Mouse (Mus musculus): Measurements from ENCODE around the gene Gpr25. TPM values are rescaled to one million over a fixed set of nuclear protein-coding genes. Genes with fewer than 3 reads are reported as not detected.
A peak's percentile ranks its signal among the peaks of the same experiment; 100 is the strongest.

The Gpr25 gene
- polyA plus RNA-seq, 1 experiment from 2014 or later: not detected

DNA sequence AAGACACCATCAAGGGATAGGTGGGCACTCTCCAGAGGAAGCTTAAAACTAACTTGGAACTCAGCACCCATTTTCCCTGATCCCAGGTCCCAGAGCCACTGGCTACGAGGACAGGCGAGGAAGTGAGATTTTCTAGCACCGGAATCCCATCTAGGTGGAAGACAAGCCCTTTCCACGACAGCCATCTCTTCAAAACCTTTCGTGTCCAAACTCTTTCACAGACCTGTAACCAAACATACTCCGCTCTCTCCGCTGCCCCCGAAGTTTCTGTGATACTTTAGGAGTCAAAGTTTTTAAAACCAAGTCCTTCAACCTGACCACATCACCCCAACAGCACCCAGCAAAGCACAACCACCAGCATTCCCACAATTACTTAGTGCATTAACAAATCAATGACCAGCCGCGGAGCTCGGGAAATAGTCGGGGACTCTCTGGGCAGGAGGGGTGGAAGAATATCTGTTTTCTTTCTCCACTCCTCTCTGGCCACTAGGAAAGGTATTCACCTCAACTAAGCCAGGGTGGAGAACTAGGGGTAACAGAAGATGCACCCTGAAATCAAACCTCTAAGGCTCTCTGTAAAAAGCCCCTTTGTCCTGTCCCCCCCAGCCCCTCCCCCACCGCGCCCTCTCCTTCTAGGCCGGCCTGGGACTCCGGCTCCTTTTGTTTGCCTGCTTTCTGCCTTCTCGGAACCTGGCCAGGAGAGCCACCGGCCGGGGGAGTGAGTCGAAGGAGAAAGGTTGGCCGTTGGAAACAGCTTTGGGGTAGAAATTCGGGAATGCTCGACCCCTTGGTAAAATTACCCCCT lies 27.5 kb downstream of the Gpr25 start:
- Histone ChIP-seq H3K27ac (peak overlapping the region; percentile 88), H3K27me3 (replicated peaks) (no peaks in the 10 kb centered on the region), H3K4me1 (peaks cover 29% of the 10 kb centered on the region), H3K4me2 (peak overlapping the region; percentile 93), H3K36me3 (no peaks in the 10 kb centered on the region), H3K4me3 (replicated peaks) (peak overlapping the region; percentile 61), H3K9ac (peak overlapping the region; percentile 29; the same call in 1 of the 2 replicates), H3K9me3 (no peaks in the 10 kb centered on the region)
- WGBS: 5% methylated on average over 23 of the region's 23 CpGs
- no peak for ATAC-seq (ENCODE audit: insufficient read depth, low FRiP score, low read depth)

DNA sequence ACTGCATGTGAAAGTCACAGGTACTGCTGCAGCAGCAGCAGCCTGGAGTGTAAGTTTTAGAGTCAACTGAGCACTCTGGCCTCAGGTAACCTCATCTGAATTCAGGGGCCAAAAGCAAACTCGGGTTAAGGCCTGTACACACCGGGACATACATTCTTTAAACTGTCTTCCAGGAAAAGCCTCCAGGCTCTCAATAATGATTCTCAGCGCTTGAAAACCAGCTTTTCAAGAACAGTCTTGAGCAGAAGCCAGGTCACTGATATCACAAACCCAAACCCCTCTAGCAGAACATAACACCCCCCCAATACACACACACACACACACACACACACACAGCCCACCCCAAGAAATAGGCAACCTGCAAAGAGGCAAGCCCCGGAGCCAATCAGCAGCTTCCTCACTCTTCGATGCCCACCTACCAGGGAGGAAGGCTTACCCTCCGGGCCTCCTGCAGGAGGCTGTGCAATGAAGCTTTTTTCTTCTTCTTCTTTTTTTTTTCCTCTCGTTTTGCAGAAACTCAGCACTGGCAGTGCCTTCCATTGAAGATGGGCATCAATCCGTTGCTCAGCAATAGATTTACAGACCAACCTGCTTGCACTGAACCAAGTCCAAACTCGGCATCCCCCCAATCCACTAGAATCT lies 28.3 kb downstream of the Gpr25 start:
- peak overlapping the region; percentile 61 for H3K4me3 ChIP-seq (replicated peaks)
- ATAC-seq (ENCODE audit: insufficient read depth, low FRiP score, low read depth): no peak
- no peaks in the 10 kb centered on the region for H3K9me3 ChIP-seq
- H3K36me3 ChIP-seq: no peaks in the 10 kb centered on the region
- H3K9ac ChIP-seq: no peak overlapping the region
- H3K27ac ChIP-seq: peak overlapping the region; percentile 88
- H3K27me3 ChIP-seq (replicated peaks): no peaks in the 10 kb centered on the region
- peak overlapping the region; percentile 93 for H3K4me2 ChIP-seq
- H3K4me1 ChIP-seq: peaks cover 37% of the 10 kb centered on the region
- 6% methylated on average over 9 of the region's 9 CpGs for WGBS

DNA sequence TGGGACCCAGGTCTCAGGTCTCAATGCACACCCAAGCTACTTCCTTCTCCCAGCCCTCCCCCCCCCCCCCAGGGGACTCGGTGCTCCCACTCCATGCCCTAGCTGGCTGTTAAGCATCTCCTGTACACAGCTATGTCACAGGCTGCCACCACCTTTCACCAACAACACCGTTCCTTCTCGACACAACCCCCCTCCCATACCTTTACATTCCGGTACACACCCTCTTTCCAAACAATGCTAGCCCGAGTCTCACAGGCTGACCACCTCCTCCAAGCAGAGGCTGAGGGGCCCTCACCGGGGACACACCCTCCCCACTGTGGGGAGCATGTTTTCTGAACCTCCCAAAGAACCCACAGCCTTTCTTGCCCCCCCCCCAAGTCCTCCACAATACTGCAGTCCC lies 29.1 kb downstream of the Gpr25 start:
- Histone ChIP-seq H3K4me1 (peaks cover 38% of the 10 kb centered on the region), H3K4me3 (replicated peaks) (peak overlapping the region; percentile 61), H3K27me3 (replicated peaks) (no peaks in the 10 kb centered on the region), H3K4me2 (peak overlapping the region; percentile 93), H3K36me3 (no peaks in the 10 kb centered on the region), H3K27ac (peak overlapping the region; percentile 88), H3K9me3 (no peaks in the 10 kb centered on the region), H3K9ac (no peak overlapping the region)
- 10% methylated on average over 6 of the region's 6 CpGs for WGBS
- peak; percentile 77 for ATAC-seq (ENCODE audit: insufficient read depth, low FRiP score, low read depth)

DNA sequence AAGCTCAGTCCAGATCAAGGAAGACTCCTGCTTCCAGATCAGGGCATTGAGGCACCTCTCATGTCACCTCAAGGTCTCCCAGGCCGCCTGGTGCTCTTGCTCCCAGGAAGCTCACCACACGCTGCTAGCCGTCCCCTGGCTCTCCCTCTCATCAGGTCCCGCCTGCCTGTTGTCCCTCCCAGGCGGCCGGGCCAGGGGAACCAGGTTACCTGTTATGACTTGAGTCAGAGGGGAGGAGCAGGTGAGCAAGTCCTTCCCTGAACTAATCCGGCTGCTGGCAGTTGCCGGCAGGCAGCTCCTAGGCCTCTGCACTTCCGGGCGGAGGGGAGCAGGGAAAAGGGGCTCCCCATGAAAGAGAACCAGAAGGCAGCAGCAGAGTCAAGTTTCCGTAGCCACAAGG lies 30.5 kb downstream of the Gpr25 start:
- WGBS: 38% methylated on average over 11 of the region's 11 CpGs
- Histone ChIP-seq H3K4me3 (replicated peaks) (peak overlapping the region; percentile 61), H3K9ac (peak overlapping the region; percentile 7; the same call in 1 of the 2 replicates), H3K4me2 (peak overlapping the region; percentile 93), H3K27ac (peak overlapping the region; percentile 88), H3K36me3 (no peaks in the 10 kb centered on the region), H3K4me1 (peaks cover 41% of the 10 kb centered on the region), H3K27me3 (replicated peaks) (no peaks in the 10 kb centered on the region), H3K9me3 (no peaks in the 10 kb centered on the region)
- ATAC-seq (ENCODE audit: insufficient read depth, low FRiP score, low read depth): peak; percentile 51

DNA sequence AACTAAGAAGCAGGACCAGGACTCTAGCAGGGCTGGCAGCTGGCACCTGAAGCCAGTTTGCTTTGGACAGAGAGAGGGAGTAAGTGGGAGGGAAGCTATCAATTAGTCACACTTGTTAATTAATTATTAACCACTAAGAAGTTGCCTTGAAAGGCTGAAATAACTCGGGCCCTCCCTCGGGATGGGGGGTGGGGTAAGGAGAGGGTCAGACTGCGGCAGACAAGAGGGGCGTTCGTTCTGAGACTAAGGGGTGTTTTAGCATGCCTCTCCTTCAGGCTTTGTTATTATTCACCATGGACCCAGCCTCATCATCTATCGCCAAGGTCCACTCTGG lies 31.7 kb downstream of the Gpr25 start:
- Histone ChIP-seq H3K4me2 (peak overlapping the region; percentile 93), H3K9me3 (no peaks in the 10 kb centered on the region), H3K4me3 (replicated peaks) (peak overlapping the region; percentile 61), H3K36me3 (no peaks in the 10 kb centered on the region), H3K27ac (peak overlapping the region; percentile 88), H3K4me1 (peaks cover 38% of the 10 kb centered on the region), H3K9ac (no peak overlapping the region), H3K27me3 (replicated peaks) (no peaks in the 10 kb centered on the region)
- WGBS: 43% methylated on average over 6 of the region's 6 CpGs
- ATAC-seq (ENCODE audit: insufficient read depth, low FRiP score, low read depth): no peak

DNA sequence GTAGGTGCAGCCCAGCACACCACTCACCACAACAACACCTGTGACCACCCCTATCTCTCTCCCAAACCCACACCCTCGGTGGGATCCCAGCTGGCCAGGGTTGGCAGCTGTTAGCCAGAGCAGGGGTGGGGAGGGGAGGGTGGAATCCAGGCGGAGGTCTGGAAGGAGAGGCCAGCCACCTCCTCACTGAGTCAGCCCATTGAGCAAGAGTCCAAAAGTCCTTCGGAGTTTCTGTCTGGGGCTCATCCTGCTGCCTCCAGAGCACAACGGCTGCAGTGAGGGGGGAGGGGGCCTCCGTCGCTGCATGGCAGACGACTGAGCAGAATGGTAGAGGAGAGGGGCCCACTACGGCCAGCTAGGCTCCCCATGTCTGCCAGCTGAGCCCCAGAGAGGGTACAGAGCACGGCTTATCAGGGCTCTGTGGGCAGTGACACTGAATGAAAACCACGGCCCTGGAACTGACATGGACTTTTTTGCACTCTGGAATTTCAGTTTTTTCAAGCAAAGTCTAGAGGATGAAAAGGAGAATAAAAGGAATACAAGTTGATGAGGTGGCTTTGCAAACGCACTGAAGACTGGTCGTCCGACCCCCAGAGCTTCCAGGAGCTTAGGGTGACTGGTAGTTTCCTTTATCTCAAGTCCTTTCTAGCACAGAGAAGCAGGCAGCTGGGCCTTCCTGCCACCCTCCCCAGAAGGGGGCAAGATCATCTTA lies 32.2 kb downstream of the Gpr25 start:
- Histone ChIP-seq H3K36me3 (no peaks in the 10 kb centered on the region), H3K9me3 (no peaks in the 10 kb centered on the region), H3K27me3 (replicated peaks) (no peaks in the 10 kb centered on the region), H3K4me1 (peaks cover 41% of the 10 kb centered on the region), H3K9ac (0 out of 2 replicates have a peak overlapping the region, but pooled peaks have one; percentile 11), H3K27ac (peak overlapping the region; percentile 88), H3K4me3 (replicated peaks) (peak overlapping the region; percentile 61), H3K4me2 (peak overlapping the region; percentile 93)
- WGBS: 19% methylated on average over 13 of the region's 13 CpGs
- peak; percentile 18; the same call in 1 of the 2 replicates for ATAC-seq (ENCODE audit: insufficient read depth, low FRiP score, low read depth)

DNA sequence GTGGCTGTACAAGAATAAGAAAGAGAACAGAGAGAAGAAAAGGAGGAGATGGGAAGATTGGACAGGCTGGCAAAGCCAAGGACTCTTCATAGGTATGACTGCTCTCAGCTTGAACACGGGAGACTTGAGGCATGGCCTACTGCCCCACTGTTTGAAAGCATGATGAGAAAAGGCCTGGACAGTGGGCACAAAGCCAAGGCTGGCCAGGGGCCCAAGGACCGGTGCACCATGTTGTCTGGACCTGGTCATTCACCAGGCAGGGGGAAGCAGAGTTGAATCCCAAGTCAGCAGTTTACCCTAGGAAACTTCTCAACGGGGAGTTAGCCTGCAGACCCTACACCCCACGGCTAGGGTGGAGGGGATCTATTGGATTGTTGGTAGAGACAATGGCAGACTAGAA lies 32.8 kb downstream of the Gpr25 start:
- H3K4me3 ChIP-seq (replicated peaks): peak overlapping the region; percentile 61; the same call in 1 of the 2 replicates
- H3K27ac ChIP-seq: peak overlapping the region; percentile 67
- H3K36me3 ChIP-seq: no peaks in the 10 kb centered on the region
- no peaks in the 10 kb centered on the region for H3K27me3 ChIP-seq (replicated peaks)
- peak overlapping the region; percentile 93 for H3K4me2 ChIP-seq
- WGBS: 51% methylated on average over 4 of the region's 4 CpGs
- ATAC-seq (ENCODE audit: insufficient read depth, low FRiP score, low read depth): no peak
- no peaks in the 10 kb centered on the region for H3K9me3 ChIP-seq
- peaks cover 41% of the 10 kb centered on the region for H3K4me1 ChIP-seq
- no peak overlapping the region for H3K9ac ChIP-seq

DNA sequence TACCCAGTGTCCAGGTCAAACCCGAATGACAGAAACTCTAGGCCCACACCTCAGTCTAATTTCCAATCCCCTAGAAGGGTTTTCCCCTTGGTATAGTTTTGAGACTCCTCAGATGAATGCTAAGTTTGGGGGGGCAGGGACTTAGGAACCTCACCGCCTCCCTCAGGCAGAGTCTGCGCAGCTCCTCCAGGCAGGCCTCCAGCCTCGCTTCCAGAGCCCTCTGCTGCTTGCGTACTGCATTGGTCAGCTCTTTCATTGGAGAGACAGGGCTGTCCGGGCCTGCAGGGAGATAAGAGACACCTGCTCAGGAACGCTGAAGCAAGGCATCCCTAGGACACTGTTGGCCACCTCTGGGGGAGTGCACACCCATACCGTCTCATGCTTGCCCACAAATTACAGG lies 34.0 kb downstream of the Gpr25 start:
- ATAC-seq (ENCODE audit: insufficient read depth, low FRiP score, low read depth): no peak
- Histone ChIP-seq H3K27me3 (replicated peaks) (no peaks in the 10 kb centered on the region), H3K27ac (no peak overlapping the region), H3K9ac (no peak overlapping the region), H3K36me3 (no peaks in the 10 kb centered on the region), H3K4me1 (peaks cover 40% of the 10 kb centered on the region), H3K4me2 (no peak overlapping the region), H3K9me3 (no peaks in the 10 kb centered on the region), H3K4me3 (replicated peaks) (no peak overlapping the region)
- WGBS: 83% methylated on average over 8 of the region's 8 CpGs

DNA sequence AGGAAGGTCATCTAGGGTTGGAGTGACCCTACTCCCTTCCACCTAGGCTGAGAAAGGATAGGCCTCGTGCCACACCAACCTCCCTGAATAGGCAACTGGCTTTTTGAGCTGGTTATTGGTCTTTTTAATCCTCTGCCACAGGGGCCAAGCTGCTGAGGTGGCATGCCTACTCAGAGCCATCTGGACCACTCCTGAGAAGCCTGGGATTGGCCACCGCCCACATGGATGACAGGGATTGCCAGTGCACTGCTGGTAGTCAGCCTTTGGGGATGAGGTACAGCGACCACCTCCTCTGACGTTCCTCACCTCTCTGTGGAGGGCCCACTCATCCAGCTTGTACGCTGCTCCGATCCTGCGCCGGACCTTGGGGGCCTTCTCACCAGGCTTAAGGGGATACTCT lies 34.8 kb downstream of the Gpr25 start:
- H3K4me3 ChIP-seq (replicated peaks): no peak overlapping the region
- H3K9ac ChIP-seq: no peak overlapping the region
- no peaks in the 10 kb centered on the region for H3K27me3 ChIP-seq (replicated peaks)
- 94% methylated on average over 8 of the region's 8 CpGs for WGBS
- H3K4me1 ChIP-seq: peaks cover 33% of the 10 kb centered on the region
- ATAC-seq (ENCODE audit: insufficient read depth, low FRiP score, low read depth): no peak
- H3K4me2 ChIP-seq: no peak overlapping the region
- no peaks in the 10 kb centered on the region for H3K9me3 ChIP-seq
- H3K36me3 ChIP-seq: no peaks in the 10 kb centered on the region
- no peak overlapping the region for H3K27ac ChIP-seq

DNA sequence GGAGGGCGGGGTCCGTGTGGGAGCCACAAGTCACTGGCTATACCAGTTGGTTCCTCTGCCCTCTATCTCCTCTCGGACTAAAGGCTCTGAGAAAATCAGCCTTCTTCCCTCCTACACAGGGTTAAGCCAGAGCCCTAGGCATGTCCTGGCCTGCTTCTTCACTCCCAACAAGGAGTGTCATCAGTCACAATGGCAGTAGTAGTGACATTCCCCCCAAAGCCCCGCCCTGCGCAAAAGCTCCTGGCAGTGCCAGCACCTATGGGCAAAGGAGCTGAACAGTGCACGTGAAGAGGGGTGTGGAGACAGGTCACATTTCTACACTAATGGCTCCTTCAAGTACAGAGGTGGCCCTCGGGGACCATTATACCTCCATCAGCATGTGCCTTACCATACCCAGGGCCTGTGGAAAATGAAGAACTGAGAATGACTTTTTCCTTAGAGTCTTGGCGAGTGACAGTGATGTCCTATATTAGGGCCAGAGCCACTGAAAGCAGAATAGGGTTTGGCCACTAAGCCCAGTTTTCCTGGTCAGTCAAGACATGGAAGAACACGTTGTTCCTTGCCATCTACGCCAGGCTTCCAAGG lies 36.8 kb downstream of the Gpr25 start:
- no peak for ATAC-seq (ENCODE audit: insufficient read depth, low FRiP score, low read depth)
- H3K27ac ChIP-seq: 0 out of 2 replicates have a peak overlapping the region, but pooled peaks have one; percentile 36
- H3K9me3 ChIP-seq: no peaks in the 10 kb centered on the region
- no peak overlapping the region for H3K9ac ChIP-seq
- H3K4me2 ChIP-seq: no peak overlapping the region
- H3K36me3 ChIP-seq: no peaks in the 10 kb centered on the region
- H3K4me1 ChIP-seq: peaks cover 32% of the 10 kb centered on the region
- H3K27me3 ChIP-seq (replicated peaks): no peaks in the 10 kb centered on the region
- H3K4me3 ChIP-seq (replicated peaks): no peak overlapping the region
- WGBS: 74% methylated on average over 10 of the region's 10 CpGs

DNA sequence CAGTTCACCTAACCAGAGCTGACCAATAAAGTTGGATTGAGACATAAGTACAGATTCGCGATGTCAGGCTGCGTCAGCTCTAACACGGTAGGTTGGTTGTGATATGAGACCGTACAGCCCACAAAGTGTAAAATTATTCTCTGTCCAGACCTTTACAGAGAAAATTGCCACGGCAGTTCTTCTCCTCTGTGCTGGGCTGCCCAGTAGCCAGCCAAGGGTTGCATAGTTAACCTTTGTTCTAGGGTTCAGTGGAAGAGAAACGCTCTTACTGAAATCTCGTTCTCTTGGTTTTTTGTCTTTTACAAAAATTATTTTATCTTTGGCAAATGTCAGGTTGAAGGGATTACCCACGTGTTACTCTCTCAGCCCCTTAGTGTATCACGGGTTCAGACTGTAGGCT lies 38.3 kb downstream of the Gpr25 start:
- H3K4me1 ChIP-seq: peaks cover 18% of the 10 kb centered on the region
- H3K9me3 ChIP-seq: no peaks in the 10 kb centered on the region
- no peak overlapping the region for H3K4me3 ChIP-seq (replicated peaks)
- H3K9ac ChIP-seq: no peak overlapping the region
- H3K4me2 ChIP-seq: no peak overlapping the region
- no peaks in the 10 kb centered on the region for H3K27me3 ChIP-seq (replicated peaks)
- no peak for ATAC-seq (ENCODE audit: insufficient read depth, low FRiP score, low read depth)
- H3K36me3 ChIP-seq: 0 out of 2 replicates have a peak, but pooled peaks cover 3% of the 10 kb centered on the region
- no peak overlapping the region for H3K27ac ChIP-seq
- WGBS: 61% methylated on average over 10 of the region's 10 CpGs
